Mouse (Mus musculus) CD4-positive, CD25-positive, alpha-beta regulatory T cell, adult 2 months (primary cell): ENCODE results near the gene Slc25a36.

Experiments used
- DNase-seq: peaks from one replicate; pipeline ENCODE4 v3.0.0-alpha.2; 2012; ENCODE audit warnings: low read depth, low spot score

Gene Slc25a36

GRCm38 (mm10) chr9:97111506-97111905 is 549 bp upstream of the Slc25a36 start:
- no peak for DNase-seq

GRCm38 (mm10) chr9:97106481-97107160 is 4.3 kb downstream of the Slc25a36 start:
- no peak for DNase-seq

GRCm38 (mm10) chr9:97105400-97105985 is 5.5 kb downstream of the Slc25a36 start:
- DNase-seq = no peak

- DNase-seq = no peak
These were observed 7.4 kb downstream of the Slc25a36 start for GRCm38 (mm10) chr9:97103376-97104061.

- DNase-seq = no peak
These were observed 12.0 kb downstream of the Slc25a36 start for GRCm38 (mm10) chr9:97098985-97099384.

GRCm38 (mm10) chr9:97096180-97096579 is 14.8 kb downstream of the Slc25a36 start:
- no peak for DNase-seq

GRCm38 (mm10) chr9:97087850-97088249 is 23.1 kb downstream of the Slc25a36 start:
- no peak for DNase-seq

- no peak for DNase-seq
These were observed 26.3 kb downstream of the Slc25a36 start for GRCm38 (mm10) chr9:97084628-97085027.

GRCm38 (mm10) chr9:97081106-97081862 is 29.7 kb downstream of the Slc25a36 start:
- no peak for DNase-seq

- DNase-seq = no peak
These were observed 41.0 kb downstream of the Slc25a36 start for GRCm38 (mm10) chr9:97069911-97070310.

- no peak for DNase-seq
These were observed 41.5 kb downstream of the Slc25a36 start for GRCm38 (mm10) chr9:97069466-97069865.

- DNase-seq = peak; percentile 82
These were observed 42.5 kb downstream of the Slc25a36 start for GRCm38 (mm10) chr9:97068201-97069095.

- DNase-seq = no peak
These were observed 43.2 kb downstream of the Slc25a36 start for GRCm38 (mm10) chr9:97067761-97068160.

GRCm38 (mm10) chr9:97065885-97066284 is 45.1 kb downstream of the Slc25a36 start:
- no peak for DNase-seq

- no peak for DNase-seq
These were observed 45.7 kb downstream of the Slc25a36 start for GRCm38 (mm10) chr9:97065216-97065615.

- no peak for DNase-seq
These were observed 46.8 kb downstream of the Slc25a36 start for GRCm38 (mm10) chr9:97064161-97064560.

- no peak for DNase-seq
These were observed 49.3 kb downstream of the Slc25a36 start for GRCm38 (mm10) chr9:97061696-97062095.

GRCm38 (mm10) chr9:97056541-97057338 is 54.2 kb downstream of the Slc25a36 start:
- no peak for DNase-seq

GRCm38 (mm10) chr9:97055906-97056305 is 55.1 kb downstream of the Slc25a36 start:
- DNase-seq = no peak

- no peak for DNase-seq
These were observed 59.8 kb downstream of the Slc25a36 start for GRCm38 (mm10) chr9:97051176-97051575.
